Mouse (Mus musculus) gastrocnemius, postnatal 4 days (tissue): ENCODE results near the gene Fxyd6. TPM values are rescaled to one million over a fixed set of nuclear protein-coding genes. Genes with fewer than 3 reads are reported as not detected.

Experiments used
- DNase-seq, 2 experiments: peaks; one replicate each; pipeline ENCODE4 v3.0.0; 2021 to 2022; ENCODE audit warnings: low spot score in 2 of 2, mixed read lengths in 2 of 2
- total RNA-seq, 2 experiments: library from RNA; stranded (reverse); gene quantifications; 2 replicates each; pipeline ENCODE4 v1.2.3; 2021

Gene Fxyd6
- total RNA-seq, 2 experiments from 2014 or later, result 70.2 to 77.0 TPM

DNA sequence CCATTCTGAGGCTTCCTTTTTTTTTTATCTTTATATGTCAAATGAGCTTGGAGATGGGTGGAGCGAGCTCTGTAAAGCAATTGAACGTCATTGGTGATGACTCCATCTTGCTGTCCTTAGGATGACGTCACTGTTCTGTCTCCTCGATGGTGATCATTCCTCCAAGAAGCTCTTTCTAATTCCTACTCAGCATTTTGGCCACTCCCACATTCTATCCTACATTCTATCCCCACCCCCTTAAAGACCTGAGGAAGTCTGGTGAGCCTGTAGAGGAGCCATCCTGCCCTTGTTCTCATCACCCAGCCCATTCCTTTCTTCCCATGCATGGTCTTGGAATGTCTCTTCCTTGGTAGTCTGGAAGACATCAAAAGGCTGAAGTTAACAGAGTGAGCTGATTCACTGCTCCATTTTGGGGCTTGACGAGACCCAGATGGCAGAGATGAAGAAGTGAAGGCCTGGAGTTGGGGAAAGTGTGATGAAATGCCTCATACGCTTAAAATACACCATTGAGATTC lies 5.1 kb downstream of the Fxyd6 start:
- DNase-seq, result no peak

DNA sequence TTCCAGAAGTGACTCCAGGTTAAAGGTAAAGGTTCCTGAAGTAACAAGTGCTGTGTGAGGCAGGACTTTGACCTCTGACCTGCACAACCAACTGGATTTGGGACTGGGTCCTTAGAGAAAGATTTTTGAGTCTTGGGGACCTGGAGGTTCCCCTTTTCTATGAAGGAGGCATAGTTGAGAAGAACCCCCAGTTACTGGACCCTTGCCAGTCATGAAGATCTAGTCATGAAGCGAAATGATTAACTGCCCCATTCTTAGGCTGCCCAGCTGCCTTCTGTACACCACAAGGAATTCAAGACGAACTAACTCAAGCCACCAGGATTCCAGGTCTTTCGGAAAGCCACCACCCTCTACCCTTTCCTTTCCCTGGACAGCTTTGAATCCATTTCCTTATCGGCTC lies 6.4 kb downstream of the Fxyd6 start:
- no peak for DNase-seq

DNA sequence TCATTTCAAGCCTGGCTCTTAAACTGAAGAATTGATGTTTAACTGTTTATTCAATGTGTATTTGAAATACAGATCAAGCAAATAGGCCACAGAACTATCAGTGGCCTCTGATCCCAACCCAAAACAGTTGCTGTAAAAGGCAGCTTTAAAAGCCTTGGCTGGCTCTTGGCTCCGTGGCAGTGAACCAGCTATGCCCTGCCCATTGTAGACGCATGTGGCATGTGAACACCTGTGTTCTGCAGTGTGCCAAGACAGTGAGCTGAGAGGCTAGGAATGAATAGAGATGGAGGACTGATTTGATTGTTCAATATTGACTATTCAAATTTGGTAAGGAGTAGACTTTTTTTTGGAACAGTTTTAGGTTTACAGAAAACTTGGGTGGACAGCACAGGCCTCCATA lies 6.9 kb downstream of the Fxyd6 start:
- DNase-seq, result no peak

DNA sequence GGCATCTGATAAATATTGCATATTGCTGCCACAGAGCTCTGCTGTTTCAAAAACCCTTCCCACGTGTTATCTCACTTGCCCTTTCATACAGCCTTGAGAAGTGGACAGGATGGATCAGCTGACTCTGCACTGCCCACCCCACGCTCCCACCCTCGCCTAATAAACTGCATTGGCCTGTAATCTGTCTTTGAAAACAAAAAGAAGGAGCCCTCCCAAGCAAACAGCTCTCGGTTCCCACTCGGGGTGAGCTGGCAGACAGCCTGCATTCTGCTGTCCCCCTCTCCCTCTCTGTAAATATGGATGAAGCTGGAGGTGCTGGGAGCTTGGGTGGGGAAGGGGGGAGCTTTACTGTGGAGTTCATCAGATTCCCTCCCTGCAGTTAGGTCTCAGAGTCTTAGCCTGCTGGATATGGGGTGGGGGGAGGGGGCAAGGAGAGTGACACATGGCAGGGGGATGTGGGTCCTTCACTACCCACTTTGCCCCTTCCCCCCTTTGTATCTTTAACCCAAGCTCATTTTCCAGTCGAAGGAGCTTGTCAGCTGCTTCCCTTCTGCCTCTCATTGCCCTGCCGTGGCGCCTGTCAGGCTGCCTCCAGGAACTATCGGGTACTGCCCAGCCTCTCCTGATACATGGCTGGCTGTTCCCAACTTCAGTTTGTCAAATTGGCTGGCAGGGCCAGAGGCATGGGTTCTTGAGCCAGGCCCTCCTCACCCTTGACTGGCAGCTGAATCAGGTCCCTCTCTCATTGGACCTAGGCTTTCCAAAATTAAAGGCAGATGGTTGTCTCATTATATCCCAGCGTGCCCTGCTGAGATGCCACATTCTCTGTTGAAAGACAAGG lies 10.6 kb downstream of the Fxyd6 start:
- no peak for DNase-seq

DNA sequence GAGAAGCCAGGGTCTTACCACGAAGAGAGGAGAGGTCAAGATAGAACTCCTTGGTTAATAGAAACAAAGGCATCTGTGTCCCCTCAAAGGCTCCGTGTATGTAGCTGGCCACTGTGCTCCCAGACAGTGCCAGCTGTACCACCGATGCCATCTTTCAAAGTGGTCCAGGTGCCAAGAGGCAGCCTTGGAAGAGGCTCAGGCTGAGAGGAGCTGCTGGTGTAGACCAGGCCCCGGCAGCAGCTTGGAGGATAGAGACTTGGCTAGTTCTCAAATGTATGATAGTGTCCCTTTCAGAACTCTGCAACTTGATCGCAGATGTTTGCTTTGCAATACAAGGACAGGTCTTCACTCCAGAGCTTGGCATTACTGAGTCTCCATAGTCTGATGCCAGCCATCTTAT lies 12.4 kb downstream of the Fxyd6 start:
- no peak for DNase-seq

DNA sequence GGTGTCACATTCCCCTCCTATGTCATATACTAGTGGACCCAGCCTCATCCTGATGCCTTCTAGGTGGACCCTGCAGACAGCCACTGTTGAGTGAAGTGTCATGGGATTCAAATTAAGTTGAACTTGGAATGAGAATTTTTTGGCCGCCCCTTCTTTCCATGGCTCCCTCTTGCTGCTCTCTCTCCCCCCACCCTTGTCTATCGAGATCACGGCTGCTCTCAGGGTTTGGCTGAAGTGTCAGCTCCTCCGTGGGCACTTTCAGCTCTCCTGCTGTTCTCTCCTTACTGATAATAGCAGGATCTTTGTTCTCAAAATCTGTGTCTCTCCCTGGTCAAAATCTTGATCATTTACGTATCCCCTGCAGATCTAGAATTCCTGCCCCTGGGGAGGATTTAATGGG lies 12.8 kb downstream of the Fxyd6 start:
- DNase-seq, result no peak

DNA sequence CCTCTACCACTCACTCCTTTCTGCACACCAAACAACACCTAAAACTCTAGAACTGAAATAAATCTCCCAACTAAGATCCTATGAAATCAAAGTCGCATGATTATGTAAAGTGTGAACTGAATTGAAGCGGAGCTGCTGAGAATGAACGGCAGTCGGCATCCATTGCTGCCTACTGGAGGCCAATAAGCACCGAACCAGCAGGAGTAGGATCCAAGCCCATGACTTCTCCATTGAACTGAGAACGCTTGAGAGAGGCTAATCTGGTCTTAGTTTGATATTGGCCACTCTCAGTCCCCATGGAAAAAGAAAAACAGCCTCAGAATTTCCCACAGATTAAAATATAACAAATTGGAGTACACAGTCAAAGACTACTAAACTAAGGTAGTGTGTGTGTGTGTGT lies 13.9 kb downstream of the Fxyd6 start:
- DNase-seq, result no peak

DNA sequence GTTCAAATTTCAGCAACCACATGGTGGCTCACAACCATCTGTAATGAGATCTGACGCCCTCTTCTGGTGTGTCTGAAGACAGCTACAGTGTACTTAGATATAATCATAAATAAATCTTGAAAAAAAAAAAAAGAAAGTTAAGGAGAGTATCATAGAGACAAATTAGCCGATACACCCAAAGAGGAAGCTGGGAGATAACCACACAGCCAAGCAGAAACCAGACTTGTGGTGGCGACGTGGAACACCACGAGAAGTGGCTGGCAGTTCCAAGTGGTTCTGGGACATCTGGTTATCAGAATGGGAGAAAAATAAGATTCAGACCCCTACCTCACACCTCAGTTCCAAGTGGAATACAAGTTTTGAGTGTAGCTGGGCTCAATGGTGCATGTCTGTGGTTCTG lies 16.7 kb downstream of the Fxyd6 start:
- no peak for DNase-seq

DNA sequence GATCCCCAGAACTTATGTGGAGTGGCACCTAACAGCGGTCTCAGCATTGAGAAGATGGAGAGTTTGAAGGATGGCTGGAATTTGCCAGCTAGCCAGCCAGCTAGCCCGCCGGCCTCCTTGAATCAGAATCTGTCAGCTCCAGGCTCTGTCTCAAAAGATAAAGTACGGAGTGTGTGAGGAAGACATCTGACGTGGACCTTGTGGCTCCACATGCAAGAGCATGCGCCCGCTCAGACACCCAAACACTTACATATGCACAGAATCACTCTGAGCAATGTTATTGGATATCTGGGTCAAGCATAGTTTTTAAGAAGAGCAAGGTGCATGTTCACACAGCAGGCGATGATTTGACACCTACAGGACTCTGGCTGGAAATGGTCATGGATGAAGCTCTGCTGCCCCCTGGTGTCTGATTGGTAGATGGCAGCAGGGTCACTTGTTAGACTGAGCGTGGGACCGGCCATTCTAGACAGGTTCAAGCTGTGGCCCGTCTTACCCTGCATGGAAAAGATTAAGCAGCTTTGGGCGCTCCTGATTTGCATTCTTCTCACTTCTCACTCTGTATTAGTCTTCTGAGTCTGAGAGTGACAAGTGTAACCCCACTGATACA lies 18.5 kb downstream of the Fxyd6 start:
- DNase-seq, result peak; percentile 71 to 77

DNA sequence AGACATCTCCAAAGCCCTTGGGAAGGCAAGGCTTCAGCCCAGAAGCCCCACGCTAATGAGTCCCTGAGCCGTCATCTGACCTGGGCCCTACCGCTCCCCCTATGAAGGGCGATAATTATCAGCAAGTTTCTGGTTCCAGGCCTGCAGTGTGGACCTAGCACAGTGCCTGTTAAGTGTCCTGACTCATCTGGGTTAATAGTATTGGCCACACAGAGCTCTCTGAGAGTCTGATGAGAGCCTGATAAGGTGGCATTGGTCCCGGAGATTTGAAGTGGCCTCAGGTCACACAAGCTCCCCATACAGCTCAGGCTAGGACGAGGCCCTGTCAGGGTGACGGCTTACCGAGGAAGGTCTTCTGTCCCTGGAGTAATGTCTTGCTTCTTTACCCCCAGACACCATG lies 19.6 kb downstream of the Fxyd6 start:
- DNase-seq, result no peak

DNA sequence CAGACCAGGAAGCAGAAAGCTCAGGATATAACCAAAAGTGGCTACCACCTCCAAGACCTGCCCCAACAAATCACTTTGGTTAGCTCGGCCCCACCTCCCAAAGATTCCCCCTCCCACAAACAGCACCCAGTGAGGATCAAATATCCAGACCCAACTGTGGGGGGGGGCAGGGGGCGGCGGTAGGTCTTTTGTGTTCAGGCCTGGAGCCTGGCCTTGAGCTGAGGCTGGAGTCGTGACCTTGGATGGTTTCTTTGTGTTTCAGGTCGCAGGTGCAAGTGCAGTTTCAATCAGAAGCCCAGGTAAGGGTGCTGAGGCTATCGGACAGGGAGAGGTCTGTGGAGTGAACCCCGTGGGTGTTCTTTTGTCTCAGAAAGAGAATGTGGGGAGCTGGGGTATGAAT lies 21.3 kb downstream of the Fxyd6 start:
- DNase-seq, result no peak

DNA sequence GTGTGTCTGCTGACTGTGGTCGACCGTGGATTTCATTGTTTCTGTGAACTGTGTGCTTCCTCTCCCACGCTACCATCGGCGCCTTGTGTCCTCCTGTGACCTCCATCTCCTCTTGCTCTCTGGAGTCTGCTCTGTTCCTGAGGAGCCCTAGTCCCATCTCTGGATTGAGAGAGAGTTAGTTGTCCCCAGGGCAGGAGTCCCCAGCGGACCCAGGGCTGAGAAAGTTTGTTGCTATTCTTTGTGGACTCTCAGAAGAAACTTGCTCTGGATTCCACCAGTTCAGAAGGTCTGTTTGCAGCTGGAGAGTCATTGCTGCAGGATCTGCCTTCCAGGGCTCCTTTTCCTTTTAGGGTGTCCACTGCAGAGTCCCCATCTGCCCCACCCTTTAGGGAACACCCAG lies 25.2 kb downstream of the Fxyd6 start:
- DNase-seq, result no peak

DNA sequence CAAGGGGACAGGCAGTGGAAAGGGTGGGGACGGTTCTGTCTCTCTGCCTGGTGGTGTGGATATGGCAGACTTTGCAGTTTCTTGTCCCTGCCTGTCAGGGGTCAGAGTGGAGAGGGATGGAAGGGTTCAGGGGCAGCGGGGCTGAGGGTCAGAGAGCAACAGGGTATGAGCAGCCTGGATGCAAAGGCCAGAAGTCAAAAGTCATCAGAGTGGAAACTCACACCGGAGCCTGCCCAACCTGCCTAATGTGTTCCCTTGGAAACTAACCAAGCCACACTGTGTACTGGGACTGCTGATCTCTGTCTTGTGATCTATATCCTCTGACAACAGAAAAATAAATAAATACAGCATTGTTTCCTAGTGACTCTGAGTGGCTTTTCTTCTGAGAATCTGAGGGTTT lies 25.8 kb downstream of the Fxyd6 start:
- no peak for DNase-seq

DNA sequence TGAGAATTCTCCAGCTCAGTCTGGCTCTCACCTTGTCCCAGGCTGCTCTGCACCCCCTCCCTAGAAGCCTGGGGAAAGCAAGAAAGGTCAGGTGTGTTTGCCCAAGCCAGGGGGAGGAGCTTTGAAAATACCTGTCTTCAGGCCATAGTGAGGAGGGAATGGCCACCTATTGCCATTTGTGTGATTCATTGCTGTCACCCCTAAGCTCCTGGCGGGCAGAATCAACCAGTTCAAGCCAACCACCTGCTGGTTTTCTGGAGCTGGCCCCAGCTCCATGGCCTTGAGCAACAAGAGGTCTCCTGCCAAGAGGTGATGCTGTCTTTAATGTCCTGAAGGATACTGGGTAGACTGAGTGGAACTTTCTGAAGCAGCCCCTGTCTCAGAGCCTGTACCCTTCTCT lies 28.4 kb downstream of the Fxyd6 start:
- DNase-seq, result no peak

DNA sequence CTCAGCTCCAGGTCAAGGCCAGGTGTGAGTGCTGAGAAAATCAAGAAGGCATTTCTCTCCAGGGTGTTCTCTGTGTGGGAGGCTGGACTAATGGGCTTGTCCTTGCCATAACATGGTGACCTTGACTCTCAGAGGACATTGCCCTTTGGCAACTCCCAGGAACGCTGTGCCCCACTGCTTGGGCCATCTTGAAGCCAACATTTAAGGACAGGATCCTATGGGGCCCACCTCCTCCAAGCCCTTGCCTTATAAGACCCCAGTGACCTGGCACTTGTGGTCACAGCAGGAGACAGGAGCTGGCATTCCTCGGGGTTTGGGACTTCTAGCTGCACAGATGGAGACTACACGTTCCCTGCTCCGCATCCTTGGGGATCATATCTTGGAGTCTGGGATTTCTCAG lies 29.4 kb downstream of the Fxyd6 start, which contains the start of gene Fxyd2:
Gene Fxyd2, plus strand, starts transcription at position 236 of the 400 bp plus-strand sequence.
- no peak for DNase-seq

DNA sequence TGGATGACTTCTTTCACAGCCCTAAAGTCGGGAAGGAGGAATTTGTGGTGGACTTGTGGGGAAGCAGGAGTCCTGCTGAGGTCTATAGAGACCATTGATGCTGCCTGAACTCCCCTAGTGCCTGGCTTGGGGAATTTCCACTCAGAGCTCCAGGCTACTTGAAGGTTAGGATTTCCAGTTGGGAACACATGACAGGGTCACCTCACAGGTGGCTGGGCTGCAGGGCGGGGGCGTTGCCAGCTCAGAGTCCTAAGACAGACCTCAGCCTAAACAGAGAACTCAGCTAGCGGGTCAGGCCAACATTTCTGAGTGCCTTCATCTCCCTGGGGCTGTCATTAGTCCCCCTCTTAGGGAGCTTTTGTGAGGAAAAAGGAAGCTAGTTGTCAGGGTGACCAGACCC lies 31.9 kb downstream of the Fxyd6 start:
- no peak for DNase-seq

DNA sequence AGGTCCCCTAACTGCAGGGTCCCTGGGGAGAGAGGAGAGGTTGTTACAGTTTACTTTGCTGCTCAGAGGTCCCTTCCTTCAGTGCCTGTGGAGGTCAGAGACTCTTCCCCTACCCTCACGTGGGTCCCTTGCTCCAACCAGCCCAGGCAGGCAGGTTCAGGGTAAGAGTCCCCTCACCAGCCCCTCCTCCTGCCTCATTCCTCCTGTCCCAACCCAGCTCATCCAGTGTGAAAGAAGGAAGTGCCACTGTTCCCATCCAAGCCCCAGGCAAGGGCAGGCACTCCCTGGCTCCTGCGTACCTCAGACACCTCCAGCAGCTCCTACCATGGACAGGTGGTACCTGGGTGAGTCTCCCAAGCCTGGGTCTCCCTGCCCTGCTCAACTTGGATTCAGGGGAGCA lies 33.0 kb downstream of the Fxyd6 start:
- DNase-seq, result no peak

DNA sequence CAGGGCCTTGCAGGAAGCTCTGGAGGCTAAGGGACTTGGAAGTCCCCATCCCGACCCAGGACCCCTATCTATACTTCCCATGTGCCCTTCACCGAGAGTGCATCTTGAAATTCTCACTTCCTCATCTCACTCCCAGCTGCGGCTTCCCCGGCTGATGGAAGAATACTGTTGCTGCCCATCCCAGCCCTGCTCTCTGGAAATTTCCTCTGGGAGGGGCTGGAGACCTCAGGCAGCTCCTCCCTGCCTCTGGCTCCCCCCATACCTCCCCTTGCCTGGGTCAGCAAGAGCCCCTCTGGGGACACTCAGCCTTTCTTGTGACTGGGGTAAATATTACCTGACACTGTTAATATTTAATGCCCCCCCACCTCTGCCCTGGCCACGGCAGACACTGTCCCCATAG lies 35.7 kb downstream of the Fxyd6 start:
- no peak for DNase-seq

DNA sequence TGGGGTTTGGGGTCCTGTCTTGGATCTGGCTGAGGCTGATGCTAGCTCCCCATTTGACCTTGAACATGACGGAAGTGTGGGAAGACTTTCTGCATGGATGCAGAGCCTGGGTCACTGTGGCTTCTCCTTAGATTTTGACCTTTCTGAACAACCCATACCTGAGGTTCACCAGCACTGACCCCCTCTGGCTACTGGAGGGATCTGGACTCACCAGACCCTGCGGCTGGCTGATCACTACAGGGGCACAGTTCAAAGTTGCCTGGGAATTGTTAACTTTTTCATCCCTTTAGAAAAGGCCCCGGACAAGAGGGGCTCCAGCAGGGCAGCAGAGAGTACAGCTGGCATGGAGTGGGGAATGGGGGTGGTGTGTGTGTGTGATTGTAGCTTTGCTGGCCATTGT lies 36.8 kb downstream of the Fxyd6 start:
- no peak for DNase-seq

DNA sequence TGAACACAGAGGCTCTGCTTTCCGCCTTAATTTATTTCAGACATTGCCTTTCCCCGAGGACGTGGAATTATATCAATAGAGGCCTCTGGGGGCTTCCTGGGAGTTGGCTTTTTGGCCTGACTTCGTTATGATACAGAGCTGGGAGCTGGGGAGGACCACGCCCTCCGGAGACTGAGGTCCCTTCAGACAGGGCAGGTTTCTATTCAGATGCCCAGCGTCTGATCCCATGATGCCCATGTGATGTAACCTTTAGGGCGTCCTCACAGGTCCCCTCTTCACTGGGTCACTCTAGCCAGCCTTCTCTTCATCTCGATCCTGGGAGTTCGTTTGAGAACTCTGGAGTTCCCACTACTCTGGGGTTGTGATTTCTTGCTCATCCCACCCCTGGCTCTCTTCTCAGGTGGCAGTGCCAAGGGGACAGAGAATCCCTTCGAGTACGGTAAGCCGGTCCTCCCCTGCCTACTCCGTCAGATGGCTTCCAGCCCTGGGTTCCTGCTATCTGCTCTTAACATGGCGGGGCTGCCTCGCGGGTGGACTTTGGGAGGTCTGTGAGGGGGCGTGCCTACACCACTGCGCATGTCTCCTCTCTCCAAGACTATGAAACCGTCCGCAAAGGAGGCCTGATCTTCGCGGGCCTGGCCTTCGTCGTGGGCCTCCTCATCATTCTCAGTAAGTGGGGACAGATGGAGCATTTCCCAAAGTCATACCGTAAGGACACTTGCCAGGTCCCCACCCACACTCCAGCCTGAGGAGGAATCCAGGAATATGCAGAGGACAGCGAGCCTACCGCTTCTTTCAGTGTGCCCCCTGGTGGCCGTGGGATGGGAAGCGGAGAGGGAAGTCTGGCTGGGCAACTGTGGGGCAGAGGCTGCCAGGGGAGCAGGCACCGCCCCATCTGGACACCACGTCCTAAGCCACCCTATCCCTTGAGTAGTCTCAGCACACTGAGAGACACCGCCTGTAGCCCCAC lies 38.0 kb downstream of the Fxyd6 start:
- peak; percentile 72 to 84 for DNase-seq

DNA sequence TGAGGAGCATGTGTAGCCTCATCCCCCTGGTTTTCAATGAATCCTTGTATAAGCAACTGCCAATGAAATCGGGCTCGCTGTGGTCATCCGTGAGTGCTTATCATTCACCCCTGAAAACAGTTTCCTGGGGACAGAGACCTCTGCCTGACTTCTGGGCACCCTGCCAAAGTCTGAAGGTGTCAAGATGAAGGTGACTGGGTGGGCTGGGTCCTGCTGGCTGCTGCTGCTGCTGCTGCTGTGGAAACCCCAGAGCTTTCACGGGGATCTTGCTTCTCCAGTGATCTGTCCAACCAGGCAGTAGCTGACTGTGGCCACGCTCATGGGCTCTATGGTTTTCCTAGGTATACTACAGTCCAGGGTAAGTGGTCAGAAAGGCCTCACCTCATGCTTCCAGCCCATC lies 40.2 kb downstream of the Fxyd6 start:
- no peak for DNase-seq

DNA sequence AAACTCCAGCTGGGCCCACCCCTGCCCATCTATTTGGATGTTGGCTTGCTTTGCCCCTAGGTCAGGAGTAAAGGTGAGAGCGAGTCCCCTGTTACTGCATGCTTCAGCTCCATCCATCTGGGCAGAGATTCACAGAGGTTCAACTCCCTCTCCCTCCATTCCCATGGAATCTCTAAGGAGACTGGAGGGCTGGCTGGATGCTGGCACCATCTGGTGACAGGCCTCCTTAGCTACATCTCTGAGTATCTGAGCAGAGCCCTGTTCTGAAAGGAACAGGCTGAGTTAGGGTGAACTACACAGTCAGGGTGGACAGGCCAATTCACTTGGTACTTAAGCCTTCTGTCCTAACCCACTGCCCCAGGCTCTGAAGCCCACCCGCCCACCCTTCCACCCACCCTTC lies 40.6 kb downstream of the Fxyd6 start:
- DNase-seq, result no peak
